Mouse (Mus musculus) lung, postnatal 25 days (tissue): ENCODE data around the gene Evc2.

Source experiments
- DNase-seq: peaks from one replicate; pipeline ENCODE4 v3.0.0; 2022; ENCODE audit warnings: low spot score

The Evc2 gene

GRCm38 (mm10) chr5:37365751-37366150, 27.5 kb downstream of the Evc2 start:
- DNase-seq = no peak

- no peak for DNase-seq
Observed at GRCm38 (mm10) chr5:37368796-37369195, 30.5 kb downstream of the Evc2 start.

- DNase-seq = no peak
Observed at GRCm38 (mm10) chr5:37377376-37377775, 39.1 kb downstream of the Evc2 start.

GRCm38 (mm10) chr5:37380641-37381040, 42.3 kb downstream of the Evc2 start:
- DNase-seq = peak; percentile 5

GRCm38 (mm10) chr5:37383570-37383969, 45.3 kb downstream of the Evc2 start:
- DNase-seq = no peak

GRCm38 (mm10) chr5:37388646-37389045, 50.3 kb downstream of the Evc2 start:
- no peak for DNase-seq

GRCm38 (mm10) chr5:37389808-37390495, 51.7 kb downstream of the Evc2 start:
- no peak for DNase-seq

- DNase-seq = no peak
Observed at GRCm38 (mm10) chr5:37390923-37391322, 52.6 kb downstream of the Evc2 start.

- DNase-seq = no peak
Observed at GRCm38 (mm10) chr5:37391901-37392300, 53.6 kb downstream of the Evc2 start.

- DNase-seq = no peak
Observed at GRCm38 (mm10) chr5:37395172-37396030, 57.1 kb downstream of the Evc2 start.

- no peak for DNase-seq
Observed at GRCm38 (mm10) chr5:37419028-37419427, 80.7 kb downstream of the Evc2 start.

- DNase-seq = no peak
Observed at GRCm38 (mm10) chr5:37427210-37427609, 88.9 kb downstream of the Evc2 start.

- DNase-seq = no peak
Observed at GRCm38 (mm10) chr5:37435417-37435816, 97.1 kb downstream of the Evc2 start.

- DNase-seq = no peak
Observed at GRCm38 (mm10) chr5:37442767-37443166, 104.5 kb downstream of the Evc2 start.

GRCm38 (mm10) chr5:37447546-37447945, 109.2 kb downstream of the Evc2 start:
- no peak for DNase-seq

- DNase-seq = no peak
Observed at GRCm38 (mm10) chr5:37456590-37456989, 118.3 kb downstream of the Evc2 start.

GRCm38 (mm10) chr5:37457191-37457590, 118.9 kb downstream of the Evc2 start:
- no peak for DNase-seq

- DNase-seq = no peak
Observed at GRCm38 (mm10) chr5:37457831-37458230, 119.5 kb downstream of the Evc2 start.

GRCm38 (mm10) chr5:37458236-37458635, 119.9 kb downstream of the Evc2 start:
- no peak for DNase-seq

GRCm38 (mm10) chr5:37465461-37465860, 127.2 kb downstream of the Evc2 start:
- no peak for DNase-seq

- DNase-seq = no peak
Observed at GRCm38 (mm10) chr5:37467646-37468045, 129.3 kb downstream of the Evc2 start.

- DNase-seq = no peak
Observed at GRCm38 (mm10) chr5:37469031-37469430, 130.7 kb downstream of the Evc2 start.

- DNase-seq = no peak
Observed at GRCm38 (mm10) chr5:37471584-37471983, 133.3 kb downstream of the Evc2 start.
